Mouse (Mus musculus) lung, adult 2 months (tissue): ENCODE measurements around the gene Chdh. TPM values are rescaled to one million over a fixed set of nuclear protein-coding genes. Genes with fewer than 3 reads are reported as not detected.

ENCODE experiments used
- DNase-seq: peaks from one replicate; pipeline ENCODE4 v3.0.0; 2022
- H3K4me1 ChIP-seq: fragments of 200-500 bp; 2 replicates; pipeline ENCODE4 v1.6.1; 2011; ENCODE audit warnings: low read length; ENCODE audit not compliant: control insufficient read depth, insufficient read depth
- H3K4me3 ChIP-seq: fragments of 200-500 bp; replicated peaks from 2 replicates; pipeline ENCODE3; 2011; ENCODE audit warnings: low read depth, mild to moderate bottlenecking, control low read depth, low read length; ENCODE audit errors: extremely low read depth
- CTCF ChIP-seq: fragments of 200-500 bp; IDR thresholded peaks from 2 replicates; pipeline ENCODE4 v1.5.1; 2011; ENCODE audit warnings: mild to moderate bottlenecking, low read length, control low read depth; ENCODE audit not compliant: insufficient read depth
- POLR2A ChIP-seq: fragments of 200-500 bp; IDR thresholded peaks from 2 replicates; pipeline ENCODE4 v1.6.1; 2011; ENCODE audit warnings: low read depth, mild to moderate bottlenecking, control low read depth, low read length, borderline replicate concordance; ENCODE audit errors: extremely low read depth
- WGBS: fragments of 180-500 bp; shearing (Covaris S2); methylation state at CpG from one replicate; pipeline ENCODE4 v1.1.7; 2018; 5-methylcytosine and 5-hydroxymethylcytosine counted together
- polyA plus RNA-seq: library from polyadenylated mRNA; depleted of rRNA; stranded (reverse); fragments of >200 nt; gene quantifications from 2 replicates; pipeline ENCODE4 v1.2.3, GENCODE M21; 2012

Chdh gene
- polyA plus RNA-seq, 1 experiment, result 2.2 TPM

- Histone ChIP-seq H3K4me3 (no peak overlapping the region), H3K4me1 (peaks cover 3% of the 10 kb centered on the region)
- DNase-seq, result no peak
- WGBS, result 69% methylated on average over 10 of the region's 10 CpGs
- TF ChIP-seq POLR2A (no peak), CTCF (no peak)
Observed at GRCm38 (mm10) chr14:30011886-30012560, 3.2 kb downstream of the Chdh start.

- TF ChIP-seq CTCF (no peak), POLR2A (no peak)
- no peak for DNase-seq
- 57% methylated on average over 10 of the region's 10 CpGs for WGBS
- Histone ChIP-seq H3K4me1 (peaks cover 3% of the 10 kb centered on the region), H3K4me3 (no peak overlapping the region)
Observed at GRCm38 (mm10) chr14:30014487-30014886, 5.7 kb downstream of the Chdh start.

- Histone ChIP-seq H3K4me1 (peaks cover under 1% of the 10 kb centered on the region; the same call in 1 of the 2 replicates), H3K4me3 (no peak overlapping the region)
- WGBS, result 69% methylated on average over 1 of the region's 1 CpGs
- TF ChIP-seq POLR2A (no peak), CTCF (no peak)
- DNase-seq, result no peak
Observed at GRCm38 (mm10) chr14:30015008-30015407, 6.2 kb downstream of the Chdh start.

GRCm38 (mm10) chr14:30016666-30017065, 7.8 kb downstream of the Chdh start:
- TF ChIP-seq CTCF (no peak), POLR2A (no peak)

GRCm38 (mm10) chr14:30017794-30018462, 9.1 kb downstream of the Chdh start:
- Histone ChIP-seq H3K4me1 (no peaks in the 10 kb centered on the region), H3K4me3 (no peak overlapping the region)
- WGBS, result 82% methylated on average over 8 of the region's 8 CpGs
- no peak for DNase-seq
- no peak for TF ChIP-seq POLR2A
- TF ChIP-seq CTCF, result no peak

More at GRCm38 (mm10) chr14:30016666-30017065, 7.8 kb downstream of the Chdh start:
- Histone ChIP-seq H3K4me1 (no peaks in the 10 kb centered on the region), H3K4me3 (no peak overlapping the region)
- 76% methylated on average over 5 of the region's 5 CpGs for WGBS
- no peak for DNase-seq

- Histone ChIP-seq H3K4me3 (no peak overlapping the region), H3K4me1 (no peaks in the 10 kb centered on the region)
- DNase-seq, result no peak
- TF ChIP-seq POLR2A (no peak), CTCF (no peak)
- WGBS, result 86% methylated on average over 4 of the region's 4 CpGs
Observed at GRCm38 (mm10) chr14:30018463-30018801, 9.6 kb downstream of the Chdh start.

- 88% methylated on average over 6 of the region's 6 CpGs for WGBS
- DNase-seq, result no peak
- Histone ChIP-seq H3K4me1 (no peaks in the 10 kb centered on the region), H3K4me3 (no peak overlapping the region)
- TF ChIP-seq POLR2A (no peak), CTCF (no peak)
Observed at GRCm38 (mm10) chr14:30018846-30019245, 10.0 kb downstream of the Chdh start.

GRCm38 (mm10) chr14:30019375-30019774, 10.6 kb downstream of the Chdh start:
- TF ChIP-seq CTCF, result no peak
- no peak for TF ChIP-seq POLR2A
- DNase-seq, result no peak
- Histone ChIP-seq H3K4me1 (no peaks in the 10 kb centered on the region), H3K4me3 (no peak overlapping the region)
- WGBS, result 90% methylated on average over 8 of the region's 8 CpGs

GRCm38 (mm10) chr14:30019792-30020575, 11.2 kb downstream of the Chdh start:
- 65% methylated on average over 9 of the region's 9 CpGs for WGBS
- Histone ChIP-seq H3K4me1 (no peaks in the 10 kb centered on the region), H3K4me3 (no peak overlapping the region)
- TF ChIP-seq POLR2A (no peak), CTCF (no peak)
- DNase-seq, result no peak
